Mouse (Mus musculus) CH12.LX (cell line): Measurements from ENCODE around the gene Bcl2l11.

Experiments
- CTCF ChIP-seq, 2 experiments: IDR thresholded peaks in 1 of 2; conservative IDR thresholded peaks in 1 of 2; 2 replicates each; pipeline ENCODE4 v1.5.1; 2011 to 2012; ENCODE audit warnings: low read depth in 2 of 2, low read length in 2 of 2, improper control_type of control experiment in 1 of 2, inconsistent platforms in 1 of 2, mild to moderate bottlenecking in 1 of 2, moderate library complexity in 1 of 2
- EP300 ChIP-seq: IDR thresholded peaks from 2 replicates; pipeline ENCODE4 v1.6.1; 2011; ENCODE audit warnings: low read length, improper control_type of control experiment
- MAX ChIP-seq: IDR thresholded peaks from 2 replicates; pipeline ENCODE4 v1.6.1; 2011; ENCODE audit warnings: low read length, improper control_type of control experiment
- MAZ ChIP-seq: IDR thresholded peaks from 2 replicates; pipeline ENCODE4 v1.6.1; 2012; ENCODE audit warnings: low read depth, mild to moderate bottlenecking, inconsistent platforms, low read length, improper control_type of control experiment, moderate library complexity
- MEF2A ChIP-seq: IDR thresholded peaks from 2 replicates; pipeline ENCODE4 v1.6.1; 2014; ENCODE audit warnings: low read depth, mild to moderate bottlenecking, inconsistent platforms, low read length, improper control_type of control experiment, borderline replicate concordance
- POLR2A ChIP-seq: IDR thresholded peaks from 2 replicates; pipeline ENCODE4 v1.6.1; 2011; ENCODE audit warnings: low read depth, mild to moderate bottlenecking, improper control_type of control experiment, low read length
- POLR2AphosphoS2 ChIP-seq: IDR thresholded peaks from 2 replicates; pipeline ENCODE4 v1.6.1; 2011; ENCODE audit warnings: low read depth, low read length, improper control_type of control experiment
- TBP ChIP-seq: conservative IDR thresholded peaks from 2 replicates; pipeline ENCODE4 v1.6.1; 2011; ENCODE audit warnings: low read depth, low read length, improper control_type of control experiment
- TCF12 ChIP-seq: IDR thresholded peaks from 2 replicates; pipeline ENCODE4 v1.6.1; 2014; ENCODE audit warnings: low read depth, mild to moderate bottlenecking, inconsistent platforms, low read length, improper control_type of control experiment
- UBTF ChIP-seq: IDR thresholded peaks from 2 replicates; pipeline ENCODE4 v1.6.1; 2012; ENCODE audit warnings: low read depth, mild to moderate bottlenecking, inconsistent platforms, low read length, improper control_type of control experiment, moderate library complexity
- USF1 ChIP-seq: IDR thresholded peaks from 2 replicates; pipeline ENCODE4 v1.6.1; 2014; ENCODE audit warnings: low read depth, mild to moderate bottlenecking, inconsistent platforms, low read length, improper control_type of control experiment
- USF2 ChIP-seq: conservative IDR thresholded peaks from 2 replicates; pipeline ENCODE4 v1.6.1; 2011; ENCODE audit warnings: low read depth, low read length, improper control_type of control experiment

GRCm38 (mm10) chr2:128143992-128144391 lies 18.2 kb downstream of the Bcl2l11 start:
- TF ChIP-seq POLR2A (no peak), MAX (no peak), USF2 (no peak), MAZ (no peak), CTCF (conservative IDR thresholded peaks at IDR 0.05 in 1 of 2, IDR thresholded peaks at IDR 0.05 in 1 of 2; ENCODE audit: low read depth in 2 of 2, low read length in 2 of 2) (no peak), USF1 (no peak), TCF12 (no peak), TBP (no peak), EP300 (no peak), POLR2AphosphoS2 (no peak), UBTF (no peak), MEF2A (no peak)
